Mouse (Mus musculus) thymus, adult 2 months (tissue): ENCODE measurements around the gene Gm10959.

ENCODE experiments used
- CTCF ChIP-seq: fragments of 200-500 bp; IDR thresholded peaks from 2 replicates; pipeline ENCODE4 v1.5.1; 2012; ENCODE audit warnings: mild to moderate bottlenecking, control low read depth, low read length, moderate library complexity, borderline replicate concordance; ENCODE audit not compliant: control insufficient read depth, poor library complexity, insufficient read depth; ENCODE audit errors: extremely low read depth
- POLR2A ChIP-seq: fragments of 200-500 bp; IDR thresholded peaks from 2 replicates; pipeline ENCODE4 v1.6.1; 2012; ENCODE audit warnings: mild to moderate bottlenecking, low read length, control low read depth, moderate library complexity; ENCODE audit not compliant: control insufficient read depth, poor library complexity, insufficient read depth; ENCODE audit errors: extremely low read depth

GRCm38 (mm10) chr3:122923147-122923546 is 4.0 kb upstream of the Gm10959 start:
- TF ChIP-seq CTCF (no peak), POLR2A (no peak)
